Mouse (Mus musculus) cerebellum, postnatal 36 days (tissue): Measurements from ENCODE around the gene Gm29564.
"Not testable (repeated sequence)": the region's sequence is repeated elsewhere in the genome, so short reads cannot be mapped to it uniquely, and the experiment has no call there.

ENCODE experiments used
- DNase-seq, 2 experiments: peaks; one replicate each; pipeline ENCODE4 v3.0.0; 2021 to 2022; ENCODE audit warnings: mixed read lengths in 2 of 2

Gm29564 gene

GRCm38 (mm10) chrY:78212693-78213092, at the start of gene Gm29564:
TSS of gene Gm29564 (plus strand) at chrY:78212993.
- DNase-seq = not testable (repeated sequence)
